Mouse (Mus musculus): Measurements from ENCODE around the gene Erc1.

DNA sequence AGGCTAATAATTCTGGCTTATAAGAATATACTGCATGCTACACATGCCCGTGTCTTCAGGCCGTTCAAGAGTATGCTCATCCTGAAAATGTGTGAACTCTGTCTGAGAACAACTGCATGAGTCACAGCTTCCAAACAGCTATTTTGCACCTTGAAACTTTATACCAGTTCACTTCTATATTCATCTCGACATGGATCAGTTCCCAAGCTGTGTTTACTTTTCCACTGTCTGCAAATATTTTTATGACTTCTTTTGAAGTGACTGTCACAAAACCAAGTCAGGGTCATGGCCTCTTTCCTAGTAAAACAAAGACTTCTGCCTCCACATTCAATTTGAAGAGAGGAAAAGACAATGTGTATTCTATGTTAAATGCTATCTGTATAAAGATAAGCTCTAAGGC is 178.2 kb downstream of the Erc1 start:
- no peak for TF ChIP-seq CTCF (conservative IDR thresholded peaks at IDR 0.05; ENCODE audit: low read length)
- no peak for TF ChIP-seq POU5F1 (IDR thresholded peaks at IDR 0.05; ENCODE audit: borderline replicate concordance, low read length)
